Mouse (Mus musculus) hindbrain, embryonic 14.5 days (tissue): ENCODE measurements around the gene Adam22. TPM values are rescaled to one million over a fixed set of nuclear protein-coding genes. Genes with fewer than 3 reads are reported as not detected.

Source experiments
- ATAC-seq: fragments of 200-750 bp; cut with Nextera tagmentation; 2 replicates; pipeline ENCODE4 v1.8.0; 2017; ENCODE audit warnings: moderate number of reproducible peaks, mild to moderate bottlenecking, moderate TSS enrichment, moderate library complexity; ENCODE audit not compliant: low FRiP score
- DNase-seq: peaks from one replicate; pipeline ENCODE4 v3.0.0-alpha.2; 2015; ENCODE audit warnings: low spot score
- H3K27ac ChIP-seq: fragments of 300-500 bp; sonication (generic); 2 replicates; pipeline ENCODE4 v1.5.1; 2014; ENCODE audit warnings: mild to moderate bottlenecking, moderate library complexity
- H3K27me3 ChIP-seq: fragments of 300-500 bp; sonication (generic); 2 replicates; pipeline ENCODE4 v1.6.1; 2014; ENCODE audit warnings: mild to moderate bottlenecking, low read length, mixed read lengths; ENCODE audit not compliant: control insufficient read depth, insufficient read depth
- H3K36me3 ChIP-seq: fragments of 300-500 bp; sonication (generic); replicated peaks from 2 replicates; pipeline ENCODE4 v1.6.1; 2014; ENCODE audit not compliant: control insufficient read depth, insufficient read depth
- H3K4me1 ChIP-seq: fragments of 300-500 bp; sonication (generic); replicated peaks from 2 replicates; pipeline ENCODE4 v1.6.1; 2014; ENCODE audit warnings: antibody characterized with exemption, low read length, mixed read lengths; ENCODE audit not compliant: control insufficient read depth, insufficient read depth
- H3K4me2 ChIP-seq: fragments of 300-500 bp; sonication (generic); replicated peaks from 2 replicates; pipeline ENCODE4 v1.6.1; 2014; ENCODE audit warnings: mild to moderate bottlenecking, moderate library complexity
- H3K4me3 ChIP-seq: fragments of 300-500 bp; sonication (generic); replicated peaks from 2 replicates; pipeline ENCODE4 v1.5.1; 2014; ENCODE audit warnings: mild to moderate bottlenecking, low read length
- H3K9ac ChIP-seq: fragments of 300-500 bp; sonication (generic); 2 replicates; pipeline ENCODE4 v1.6.1; 2014
- H3K9me3 ChIP-seq: fragments of 300-500 bp; sonication (generic); 2 replicates; pipeline ENCODE4 v1.6.1; 2016; ENCODE audit warnings: low read length; ENCODE audit not compliant: control insufficient read depth
- WGBS: fragments of 180-500 bp; shearing (Covaris S2); extraction: QIAGEN DNeasy Blood & Tissue Kit; methylation state at CpG from one replicate; pipeline ENCODE4 v1.1.7; 2014; 5-methylcytosine and 5-hydroxymethylcytosine counted together
- polyA plus RNA-seq: library from polyadenylated mRNA; unstranded; fragments of >200 nt; fragmentation: Nextera tagmentation; extraction: Ambion mirVana; gene quantifications from 2 replicates; pipeline ENCODE4 v1.2.1, GENCODE M21; 2014

Adam22 gene
- polyA plus RNA-seq, 1 experiment from 2014 or later, result 55.6 TPM

DNA sequence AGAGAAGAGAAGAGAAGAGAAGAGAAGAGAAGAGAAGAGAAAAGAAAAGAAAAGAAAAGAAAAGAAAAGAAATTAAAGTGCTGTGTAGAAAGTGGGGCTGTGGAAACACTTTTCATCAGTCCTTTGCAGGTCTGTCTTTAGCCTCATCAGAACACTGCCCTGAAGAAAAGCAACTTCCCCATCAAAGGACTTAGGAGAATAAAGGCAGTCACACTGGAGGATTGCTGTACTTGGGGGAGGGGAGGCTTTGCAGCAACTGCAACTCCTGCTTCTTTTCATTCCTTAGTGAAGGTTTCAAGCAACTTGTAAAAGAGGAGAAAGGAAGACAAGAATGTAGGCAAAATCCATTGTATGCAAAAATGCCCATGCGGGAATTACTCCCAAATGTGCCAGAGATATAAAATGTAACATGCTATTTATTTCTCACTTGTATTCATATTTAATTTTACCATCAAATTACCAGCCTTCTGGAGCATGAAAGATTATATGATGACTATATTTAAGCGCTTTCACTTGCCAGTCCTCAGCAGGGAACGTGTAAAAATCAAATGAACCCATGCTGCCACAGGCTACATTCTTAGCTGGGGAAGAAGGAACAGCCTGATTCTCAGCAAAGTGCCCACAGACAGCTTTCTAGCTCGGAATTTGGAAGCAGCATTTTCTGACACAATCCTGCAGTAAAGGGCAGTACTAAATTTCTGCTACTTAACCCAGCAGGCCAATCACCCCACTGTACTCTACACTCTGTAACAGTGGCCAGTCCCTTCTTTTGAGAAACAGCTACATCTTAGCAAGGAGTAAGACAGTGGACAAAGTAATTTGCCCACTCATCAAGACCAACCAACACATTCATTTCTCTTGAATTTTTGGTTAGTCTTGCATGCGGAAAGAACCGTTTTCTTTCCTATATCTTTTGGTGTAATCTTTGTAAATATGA is 78.0 kb downstream of the Adam22 start:
- peak overlapping the region; percentile 39; the same call in 1 of the 2 replicates for H3K27ac ChIP-seq
- no peak for ATAC-seq
- no peak for DNase-seq

DNA sequence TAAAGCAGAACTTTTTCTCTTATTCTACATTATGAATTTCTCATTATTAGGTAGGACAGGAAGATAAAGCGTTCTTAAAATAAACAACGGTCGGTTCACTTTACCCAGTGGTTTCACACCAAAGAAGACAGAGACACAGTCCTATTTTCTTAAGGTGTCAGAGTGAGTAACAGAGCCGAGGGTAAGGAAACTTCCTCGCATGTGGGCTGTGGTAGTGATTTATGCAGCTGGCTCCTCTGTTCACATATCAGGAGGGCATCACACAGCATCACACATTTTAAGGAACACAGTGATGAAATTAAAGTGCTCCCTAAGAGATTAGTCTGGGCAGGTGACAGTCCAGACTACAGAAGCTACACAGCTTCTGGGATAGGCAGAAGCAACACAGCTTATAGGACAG is 83.8 kb downstream of the Adam22 start:
- ATAC-seq (no peak), DNase-seq (no peak)
- no peaks in the 10 kb centered on the region for H3K4me1 ChIP-seq
- no peaks in the 10 kb centered on the region for H3K9me3 ChIP-seq
- no peak overlapping the region for H3K9ac ChIP-seq
- no peaks in the 10 kb centered on the region for H3K27me3 ChIP-seq
- H3K27ac ChIP-seq, result no peak overlapping the region
- H3K36me3 ChIP-seq, result no peaks in the 10 kb centered on the region
- H3K4me3 ChIP-seq, result no peak overlapping the region
- no peak overlapping the region for H3K4me2 ChIP-seq
- 84% methylated on average over 5 of the region's 5 CpGs for WGBS

More for the DNA sequence above, 78.0 kb downstream of the Adam22 start:
- H3K4me3 ChIP-seq, result no peak overlapping the region
- no peaks in the 10 kb centered on the region for H3K27me3 ChIP-seq
- no peaks in the 10 kb centered on the region for H3K36me3 ChIP-seq
- no peaks in the 10 kb centered on the region for H3K4me1 ChIP-seq
- no peak overlapping the region for H3K4me2 ChIP-seq
- H3K9me3 ChIP-seq, result no peaks in the 10 kb centered on the region
- 48% methylated on average over 6 of the region's 6 CpGs for WGBS
- no peak overlapping the region for H3K9ac ChIP-seq

DNA sequence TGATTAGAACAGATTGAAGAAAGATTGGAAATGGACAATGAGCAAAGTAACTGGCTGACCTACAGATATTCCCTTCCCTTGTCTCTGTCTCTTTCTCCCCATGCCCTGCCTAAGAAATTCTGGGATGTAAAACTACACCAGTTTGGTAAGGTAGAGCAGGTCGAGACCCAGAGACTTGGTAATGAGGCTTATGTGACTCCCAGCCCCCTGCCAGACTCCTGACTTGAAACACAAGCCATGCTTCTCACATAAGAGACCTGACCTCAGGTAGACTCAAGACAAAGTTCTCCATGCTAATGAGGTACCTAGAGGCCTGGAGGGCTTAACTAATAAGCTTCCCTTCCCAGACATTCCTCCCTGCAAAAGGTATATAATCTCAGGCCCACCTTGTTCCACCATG is 91.8 kb downstream of the Adam22 start:
- no peak for ATAC-seq

DNA sequence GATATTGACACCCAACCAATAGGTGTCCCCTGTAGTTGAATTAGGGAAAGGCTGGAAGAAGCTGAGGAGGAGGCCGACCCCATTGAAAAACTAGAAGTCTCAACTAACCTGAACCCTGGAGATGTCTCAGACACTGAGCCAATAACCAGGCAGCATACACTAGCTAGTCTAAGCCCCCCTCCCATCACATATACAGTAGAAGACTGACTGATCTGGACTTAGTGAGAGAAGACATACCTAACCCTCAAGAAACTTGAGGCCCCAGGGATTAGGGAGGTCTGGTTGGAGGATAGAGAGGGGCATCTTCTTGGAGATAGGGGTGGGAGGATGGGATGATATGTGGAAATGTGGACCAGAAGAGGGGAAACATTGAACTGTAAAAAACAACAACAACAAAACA is 110.6 kb downstream of the Adam22 start:
- no peak for ATAC-seq
- Histone ChIP-seq H3K4me3 (no peak overlapping the region), H3K4me1 (no peaks in the 10 kb centered on the region), H3K4me2 (no peak overlapping the region), H3K36me3 (no peaks in the 10 kb centered on the region), H3K27ac (no peak overlapping the region), H3K9ac (no peak overlapping the region), H3K27me3 (no peaks in the 10 kb centered on the region), H3K9me3 (no peaks in the 10 kb centered on the region)
- DNase-seq, result no peak
- 100% methylated on average over 1 of the region's 1 CpGs for WGBS

More for the DNA sequence above, 91.8 kb downstream of the Adam22 start:
- Histone ChIP-seq H3K36me3 (no peaks in the 10 kb centered on the region), H3K27ac (no peak overlapping the region), H3K9ac (no peak overlapping the region), H3K4me2 (no peak overlapping the region), H3K27me3 (no peaks in the 10 kb centered on the region), H3K4me1 (no peaks in the 10 kb centered on the region), H3K4me3 (no peak overlapping the region), H3K9me3 (no peaks in the 10 kb centered on the region)
- WGBS, result 63% methylated on average over 1 of the region's 1 CpGs
- no peak for DNase-seq

DNA sequence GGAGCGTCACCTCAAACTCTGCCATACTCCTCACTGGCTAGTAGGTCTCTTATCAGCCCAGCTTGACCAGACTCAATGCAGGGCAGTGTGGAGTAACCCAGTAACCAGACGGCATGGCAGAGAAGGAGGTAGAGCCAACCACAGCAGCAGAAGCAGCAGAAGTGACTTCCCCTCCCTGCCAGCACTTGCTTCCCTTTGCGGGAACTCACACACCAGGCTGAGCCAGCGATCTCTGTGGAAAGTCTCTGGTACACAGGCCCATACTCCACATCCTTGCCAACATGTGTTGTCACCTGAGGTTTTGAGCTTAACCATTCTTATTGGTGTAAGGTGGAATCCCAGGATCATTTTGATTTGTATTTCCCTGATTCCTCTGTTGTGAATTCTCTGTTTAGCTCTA is 111.5 kb downstream of the Adam22 start:
- Histone ChIP-seq H3K36me3 (no peaks in the 10 kb centered on the region), H3K27me3 (no peaks in the 10 kb centered on the region), H3K27ac (no peak overlapping the region), H3K9ac (no peak overlapping the region), H3K4me2 (no peak overlapping the region), H3K4me1 (no peaks in the 10 kb centered on the region), H3K9me3 (no peaks in the 10 kb centered on the region), H3K4me3 (no peak overlapping the region)
- DNase-seq (no peak), ATAC-seq (no peak)
- 90% methylated on average over 4 of the region's 4 CpGs for WGBS

DNA sequence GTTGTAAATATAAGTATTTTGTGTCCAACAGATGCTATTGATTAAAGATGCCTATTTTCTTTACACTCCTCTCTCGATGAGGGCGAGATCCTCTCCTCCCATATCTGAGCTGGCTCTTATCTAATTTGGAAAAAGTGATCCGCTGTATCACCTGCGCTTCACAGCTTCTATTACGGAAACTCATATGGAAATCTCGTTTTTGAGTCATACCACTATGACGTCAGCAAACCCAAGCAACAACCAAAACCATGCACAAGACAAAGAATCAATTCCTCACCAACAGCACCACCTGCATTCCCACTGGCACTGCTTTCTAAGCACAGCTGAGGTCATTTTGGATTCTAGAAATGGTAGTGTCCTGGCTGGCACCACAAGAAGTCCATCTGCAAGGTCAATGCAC is 123.3 kb downstream of the Adam22 start:
- Histone ChIP-seq H3K27ac (no peak overlapping the region), H3K9me3 (no peaks in the 10 kb centered on the region), H3K4me3 (no peak overlapping the region), H3K36me3 (no peaks in the 10 kb centered on the region), H3K4me1 (no peaks in the 10 kb centered on the region), H3K9ac (no peak overlapping the region), H3K27me3 (no peaks in the 10 kb centered on the region), H3K4me2 (no peak overlapping the region)
- 92% methylated on average over 7 of the region's 7 CpGs for WGBS
- no peak for DNase-seq
- no peak for ATAC-seq

DNA sequence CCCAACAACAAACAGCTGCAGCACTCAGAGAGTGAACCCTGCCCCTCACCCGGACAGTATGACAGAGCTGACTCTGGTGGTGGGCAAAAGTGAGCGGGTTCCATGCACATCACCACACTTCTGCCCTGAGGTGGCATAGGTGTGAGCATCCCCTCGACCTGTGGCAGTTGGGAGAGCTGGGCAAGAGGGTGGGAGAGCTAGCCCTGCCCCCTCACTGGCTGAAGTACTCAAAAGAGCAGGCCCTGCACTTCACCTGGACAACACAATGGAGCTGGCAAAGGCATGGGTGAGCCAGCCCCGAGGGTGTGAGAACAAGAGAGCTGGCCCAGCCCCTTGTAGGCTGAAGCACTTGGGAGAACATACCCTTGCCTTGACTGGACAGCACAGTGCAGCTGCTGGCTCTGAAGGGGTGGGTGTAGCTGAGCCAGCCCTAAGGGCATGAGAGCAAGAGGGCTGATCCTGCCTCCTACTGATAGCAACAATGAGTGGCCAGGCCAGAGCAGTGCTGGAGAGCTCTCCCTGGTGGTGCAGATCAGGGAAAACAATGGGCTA is 124.8 kb downstream of the Adam22 start:
- H3K27me3 ChIP-seq, result no peaks in the 10 kb centered on the region
- no peaks in the 10 kb centered on the region for H3K9me3 ChIP-seq
- H3K36me3 ChIP-seq, result no peaks in the 10 kb centered on the region
- H3K4me3 ChIP-seq, result no peak overlapping the region
- no peak overlapping the region for H3K27ac ChIP-seq
- no peak overlapping the region for H3K4me2 ChIP-seq
- 51% methylated on average over 4 of the region's 4 CpGs for WGBS
- no peak for DNase-seq
- no peaks in the 10 kb centered on the region for H3K4me1 ChIP-seq
- peak; percentile 57; the same call in 1 of the 2 replicates for ATAC-seq
- H3K9ac ChIP-seq, result no peak overlapping the region

DNA sequence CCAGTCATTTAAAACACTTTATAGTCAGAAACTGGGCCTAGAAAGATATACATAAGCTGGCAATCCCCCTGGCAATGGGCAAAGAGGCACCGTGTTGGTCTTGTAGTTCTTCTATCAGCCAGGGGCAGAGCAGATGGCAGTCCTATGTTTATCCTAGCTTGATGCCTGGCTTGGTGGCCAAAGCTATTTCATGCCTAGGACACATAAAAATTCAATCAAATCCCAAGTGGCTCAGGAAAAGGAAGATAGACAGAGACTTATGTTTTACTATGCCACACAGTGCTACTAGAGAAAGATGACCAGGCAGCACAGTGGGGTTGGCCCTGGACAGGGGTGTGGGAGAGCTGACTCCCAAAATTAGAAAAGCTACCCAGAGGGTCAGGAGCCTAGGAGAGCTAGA is 125.3 kb downstream of the Adam22 start:
- ATAC-seq (0 out of 2 replicates have a peak, but pooled peaks have one; percentile 43), DNase-seq (no peak)
- no peak overlapping the region for H3K27ac ChIP-seq
- no peak overlapping the region for H3K4me3 ChIP-seq
- 93% methylated on average over 1 of the region's 1 CpGs for WGBS
- no peaks in the 10 kb centered on the region for H3K4me1 ChIP-seq
- no peak overlapping the region for H3K9ac ChIP-seq
- H3K9me3 ChIP-seq, result no peaks in the 10 kb centered on the region
- no peak overlapping the region for H3K4me2 ChIP-seq
- no peaks in the 10 kb centered on the region for H3K36me3 ChIP-seq
- no peaks in the 10 kb centered on the region for H3K27me3 ChIP-seq

DNA sequence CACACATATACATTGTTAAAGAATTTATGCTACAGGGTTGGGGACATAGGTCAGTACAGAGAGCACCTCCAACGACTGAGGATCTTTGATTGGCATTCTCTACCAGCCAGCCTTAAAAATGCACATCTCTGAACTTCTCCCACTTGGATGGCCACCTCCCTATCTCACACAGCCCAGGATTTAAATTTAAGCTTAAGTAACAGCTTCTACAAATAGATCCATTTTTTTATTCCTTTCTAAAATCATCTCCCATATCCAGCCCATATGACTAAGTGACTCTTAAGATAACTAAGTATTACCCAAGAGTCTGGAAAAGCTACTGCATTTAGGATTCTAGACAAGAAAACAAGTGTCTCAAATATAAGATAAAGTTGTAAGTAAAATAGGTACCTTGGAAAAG is 140.9 kb downstream of the Adam22 start:
- Histone ChIP-seq H3K4me1 (no peaks in the 10 kb centered on the region), H3K27me3 (no peaks in the 10 kb centered on the region), H3K27ac (no peak overlapping the region), H3K36me3 (no peaks in the 10 kb centered on the region), H3K9me3 (no peaks in the 10 kb centered on the region), H3K4me3 (no peak overlapping the region), H3K9ac (no peak overlapping the region), H3K4me2 (no peak overlapping the region)
- ATAC-seq (no peak), DNase-seq (no peak)
- WGBS, result 73% methylated on average over 1 of the region's 1 CpGs
